Mouse (Mus musculus) layer of hippocampus, adult 9-11 months (tissue): ENCODE measurements around the gene Gpc2.

Experiments
- DNase-seq: peaks from one replicate; pipeline ENCODE4 v3.0.0; 2022

Gpc2 gene

GRCm38 (mm10) chr5:138260834-138261233, 19.0 kb downstream of the Gpc2 start:
- no peak for DNase-seq

- no peak for DNase-seq
Measured at GRCm38 (mm10) chr5:138260051-138260450, 19.8 kb downstream of the Gpc2 start.

- no peak for DNase-seq
Measured at GRCm38 (mm10) chr5:138258993-138259392, 20.8 kb downstream of the Gpc2 start.

- peak; percentile 56 for DNase-seq
Measured at GRCm38 (mm10) chr5:138258542-138258941, 21.3 kb downstream of the Gpc2 start.

GRCm38 (mm10) chr5:138258078-138258477, 21.7 kb downstream of the Gpc2 start:
- no peak for DNase-seq

- DNase-seq = no peak
Measured at GRCm38 (mm10) chr5:138257585-138257978, 22.2 kb downstream of the Gpc2 start.

GRCm38 (mm10) chr5:138256966-138257584, 22.7 kb downstream of the Gpc2 start:
- DNase-seq = peak; percentile 54

GRCm38 (mm10) chr5:138256094-138256467, 23.7 kb downstream of the Gpc2 start:
- DNase-seq = no peak

GRCm38 (mm10) chr5:138255353-138256093, 24.3 kb downstream of the Gpc2 start, which contains the start of gene Lamtor4:
TSS of gene Lamtor4 (plus strand) at chr5:138255482.
- peak; percentile 98 for DNase-seq

- no peak for DNase-seq
Measured at GRCm38 (mm10) chr5:138253061-138253460, 26.7 kb downstream of the Gpc2 start.

GRCm38 (mm10) chr5:138251144-138251543, 28.7 kb downstream of the Gpc2 start:
- no peak for DNase-seq

- no peak for DNase-seq
Measured at GRCm38 (mm10) chr5:138241511-138241910, 38.3 kb downstream of the Gpc2 start.

- DNase-seq = no peak
Measured at GRCm38 (mm10) chr5:138234224-138234623, 45.6 kb downstream of the Gpc2 start.

GRCm38 (mm10) chr5:138233778-138234177, 46.0 kb downstream of the Gpc2 start:
- no peak for DNase-seq

GRCm38 (mm10) chr5:138229511-138229910, 50.3 kb downstream of the Gpc2 start:
- DNase-seq = no peak

- no peak for DNase-seq
Measured at GRCm38 (mm10) chr5:138228026-138228425, 51.8 kb downstream of the Gpc2 start.

- no peak for DNase-seq
Measured at GRCm38 (mm10) chr5:138227367-138227766, 52.4 kb downstream of the Gpc2 start.

GRCm38 (mm10) chr5:138226491-138226890, 53.3 kb downstream of the Gpc2 start:
- DNase-seq = no peak

GRCm38 (mm10) chr5:138225700-138226099, 54.1 kb downstream of the Gpc2 start, which contains the start of gene Nxpe5:
TSS of gene Nxpe5 (plus strand) at chr5:138225898.
- no peak for DNase-seq
